Mouse (Mus musculus) G1E (cell line): ENCODE measurements around the gene Tmem181a.
"Not testable (repeated sequence)": the region's sequence is repeated elsewhere in the genome, so short reads cannot be mapped to it uniquely, and the experiment has no call there.

Source experiments
- CTCF ChIP-seq: IDR thresholded peaks from 2 replicates; pipeline ENCODE4 v1.5.1; 2012; ENCODE audit warnings: low read depth, low read length, inconsistent platforms, mixed read lengths
- GATA1 ChIP-seq: IDR thresholded peaks from 2 replicates; pipeline ENCODE4 v1.6.1; 2012; ENCODE audit warnings: borderline replicate concordance, low read length, inconsistent platforms, mixed read lengths
- GATA2 ChIP-seq: IDR thresholded peaks from 2 replicates; pipeline ENCODE4 v1.6.1; 2012; ENCODE audit warnings: low read depth, low read length, inconsistent platforms, borderline replicate concordance
- POLR2AphosphoS5 ChIP-seq: IDR thresholded peaks from 2 replicates; pipeline ENCODE4 v1.6.1; 2012; ENCODE audit warnings: low read depth, low read length, inconsistent platforms; ENCODE audit not compliant: insufficient replicate concordance
- TAL1 ChIP-seq: conservative IDR thresholded peaks from 2 replicates; pipeline ENCODE4 v1.6.1; 2012; ENCODE audit warnings: low read depth, low read length, inconsistent platforms, mixed read lengths

- not testable (repeated sequence) for TF ChIP-seq CTCF, GATA1, TAL1, POLR2AphosphoS5, GATA2
These were observed 23.1 kb downstream of the Tmem181a start for GRCm38 (mm10) chr17:6279772-6280171.
